Mouse (Mus musculus) bone marrow, adult 2 months (tissue): ENCODE measurements at regions not wholly inside any gene's neighbourhood (a gene's known extent, or its start where the extent isn't known, plus 50 kb on each side); places are given as distances from the start of the nearest gene placed in this dataset.

ENCODE experiments used
- CTCF ChIP-seq: fragments of 200-500 bp; IDR thresholded peaks from 2 replicates; pipeline ENCODE4 v1.5.1; 2011; ENCODE audit warnings: low read length, control low read depth; ENCODE audit not compliant: control insufficient read depth, insufficient read depth
- POLR2A ChIP-seq: fragments of 200-500 bp; IDR thresholded peaks from 2 replicates; pipeline ENCODE4 v1.6.1; 2011; ENCODE audit warnings: low read depth, mild to moderate bottlenecking, control low read depth, low read length, borderline replicate concordance; ENCODE audit not compliant: control insufficient read depth

- TF ChIP-seq POLR2A (no peak), CTCF (no peak)
Observed at GRCm38 (mm10) chr5:96921037-96921436, 76.5 kb upstream of the Bmp2k start.
